Mouse (Mus musculus): ENCODE results near the gene Praf2.

GRCm38 (mm10) chrX:7762921-7763197 lies 34.6 kb downstream of the Praf2 start:
- TF ChIP-seq TAL1 (IDR thresholded peaks at IDR 0.05; ENCODE audit: low read length) = no peak
- no peak for TF ChIP-seq GATA1 (IDR thresholded peaks at IDR 0.05; ENCODE audit: low read length)
